Mouse (Mus musculus) heart, adult 8-10 months (tissue): ENCODE data around the gene Olfr125. TPM values are rescaled to one million over a fixed set of nuclear protein-coding genes. Genes with fewer than 3 reads are reported as not detected.

Experiments used
- DNase-seq: peaks from one replicate; pipeline ENCODE4 v3.0.0; 2022; ENCODE audit warnings: low spot score
- total RNA-seq, 4 experiments: library from RNA; stranded (reverse); gene quantifications; 2 replicates each; pipeline ENCODE4 v1.2.4; 2022

The Olfr125 gene
- total RNA-seq, result not detected

- no peak for DNase-seq
Measured at GRCm38 (mm10) chr17:37832649-37833048, at the start of gene Olfr125. Gene Olfr125 (plus strand): TSS chr17:37832949.

GRCm38 (mm10) chr17:37793229-37793628 lies 39.5 kb upstream of the Olfr125 start, which contains the start of gene Olfr123:
Gene Olfr123 (plus strand): TSS chr17:37793529.
- DNase-seq, result no peak

- DNase-seq, result no peak
Measured at GRCm38 (mm10) chr17:37799588-37799987, 33.2 kb upstream of the Olfr125 start, which contains the start of gene Olfr124. Gene Olfr124 (plus strand): TSS chr17:37799888.

GRCm38 (mm10) chr17:37847183-37847582 lies 14.4 kb downstream of the Olfr125 start, which contains the start of gene Olfr126:
Gene Olfr126 (plus strand): TSS chr17:37847483.
- no peak for DNase-seq

- no peak for DNase-seq
Measured at GRCm38 (mm10) chr17:37863901-37864300, 31.2 kb downstream of the Olfr125 start.

GRCm38 (mm10) chr17:37869676-37870205 lies 37.0 kb downstream of the Olfr125 start:
- no peak for DNase-seq

- no peak for DNase-seq
Measured at GRCm38 (mm10) chr17:37873830-37874229, 41.1 kb downstream of the Olfr125 start.

Other genes starting within 250 kb of the Olfr125 start
- gene Olfr114, start 240.2 kb upstream of the Olfr125 start, total RNA-seq, result not detected
- not detected for gene Olfr115, start 205.8 kb upstream of the Olfr125 start, total RNA-seq
- not detected for gene Olfr116, start 205.8 kb upstream of the Olfr125 start, total RNA-seq
- gene Olfr117, start 169.2 kb upstream of the Olfr125 start, total RNA-seq, result not detected
- not detected for gene Olfr118, start 166.0 kb upstream of the Olfr125 start, total RNA-seq
- not detected for gene Olfr119, start 136.4 kb upstream of the Olfr125 start, total RNA-seq
- not detected for gene Olfr120, start 111.1 kb upstream of the Olfr125 start, total RNA-seq
- gene Olfr121, start 84.1 kb upstream of the Olfr125 start, total RNA-seq, result not detected
- gene Olfr122, start 64.3 kb upstream of the Olfr125 start, total RNA-seq, result not detected
- not detected for gene Olfr123, start 39.4 kb upstream of the Olfr125 start, total RNA-seq
- not detected for gene Olfr124, start 33.1 kb upstream of the Olfr125 start, total RNA-seq
- not detected for gene Olfr126, start 14.5 kb downstream of the Olfr125 start, total RNA-seq
- gene Olfr127, start 67.5 kb downstream of the Olfr125 start, total RNA-seq, result not detected
- not detected for gene Olfr128, start 87.6 kb downstream of the Olfr125 start, total RNA-seq
- gene Olfr761, start 120.1 kb downstream of the Olfr125 start, total RNA-seq, result not detected
- not detected for gene Olfr129, start 227.1 kb downstream of the Olfr125 start, total RNA-seq
- gene Olfr130, start 231.0 kb downstream of the Olfr125 start, total RNA-seq, result not detected